Mouse (Mus musculus): Measurements from ENCODE around the gene Tenm2. TPM values are rescaled to one million over a fixed set of nuclear protein-coding genes. Genes with fewer than 3 reads are reported as not detected.
A peak's percentile ranks its signal among the peaks of the same experiment; 100 is the strongest.

The Tenm2 gene
- polyA plus RNA-seq, 1 experiment from 2014 or later: not detected

DNA sequence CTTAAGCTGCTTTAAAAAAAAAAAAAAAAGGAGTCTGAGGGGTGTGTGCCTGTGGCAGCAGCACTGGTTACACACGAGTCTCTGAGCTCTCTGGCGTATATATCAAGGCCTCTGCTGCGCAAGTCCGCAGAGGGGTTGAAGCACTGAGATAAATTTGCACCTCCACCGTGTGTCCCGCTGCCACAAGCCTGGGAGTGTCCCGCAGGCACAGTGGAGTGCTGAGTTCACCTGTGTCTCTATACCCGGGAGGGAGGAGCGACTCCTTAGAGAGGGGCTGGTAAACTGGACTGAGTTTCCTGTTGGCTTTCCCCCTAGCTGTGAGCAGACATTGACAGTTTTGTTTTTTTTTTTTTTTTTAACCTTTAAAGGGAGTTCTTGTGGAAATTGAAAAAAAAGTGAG lies 1082.8 kb downstream of the Tenm2 start:
- no peak overlapping the region for H3K4me2 ChIP-seq (ENCODE audit: low read depth, low read length)
- no peaks in the 10 kb centered on the region for H3K36me3 ChIP-seq (replicated peaks; ENCODE audit: insufficient read depth, low read length)
- no peak overlapping the region for H3K4me3 ChIP-seq (ENCODE audit: low read depth, low read length)
- WGBS (ENCODE audit: insufficient replicate concordance): 14% methylated on average over 9 of the region's 9 CpGs
- H3K9ac ChIP-seq (replicated peaks): no peak overlapping the region
- DNase-seq (no peak), ATAC-seq (no peak)
- no peaks in the 10 kb centered on the region for H3K4me1 ChIP-seq (ENCODE audit: insufficient read depth)
- no peaks in the 10 kb centered on the region for H3K9me3 ChIP-seq (ENCODE audit: low read length)
- TF ChIP-seq CTCF (IDR thresholded peaks at IDR 0.05; ENCODE audit: low read depth): no peak
- no peak for TF ChIP-seq EP300 (IDR thresholded peaks at IDR 0.05; ENCODE audit: low read depth)
- no peaks in the 10 kb centered on the region for H3K27me3 ChIP-seq (ENCODE audit: insufficient read depth, low read length)
- no peak overlapping the region for H3K27ac ChIP-seq (ENCODE audit: low read depth)

DNA sequence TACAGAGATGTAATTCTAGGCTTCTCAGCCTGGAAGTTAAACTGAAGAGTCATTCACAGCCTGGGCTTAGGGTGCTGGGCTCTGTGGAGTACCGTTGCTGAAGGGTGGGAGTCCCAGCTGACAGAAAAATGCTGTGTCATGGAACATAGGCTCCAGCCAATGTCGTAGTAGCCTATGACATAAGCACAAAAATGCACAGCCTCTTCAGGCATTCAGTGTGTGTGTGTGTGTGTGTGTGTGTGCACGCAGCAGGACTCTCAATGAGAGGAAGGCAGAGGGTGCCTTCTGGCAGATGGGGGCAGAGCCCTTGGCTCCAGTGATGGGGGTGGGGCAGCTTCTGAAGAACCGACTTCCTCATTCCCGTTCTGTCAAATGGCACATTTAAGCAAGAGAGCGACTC lies 1083.5 kb downstream of the Tenm2 start:
- DNase-seq: peak; percentile 17
- 6% methylated on average over 6 of the region's 6 CpGs for WGBS (ENCODE audit: insufficient replicate concordance)

DNA sequence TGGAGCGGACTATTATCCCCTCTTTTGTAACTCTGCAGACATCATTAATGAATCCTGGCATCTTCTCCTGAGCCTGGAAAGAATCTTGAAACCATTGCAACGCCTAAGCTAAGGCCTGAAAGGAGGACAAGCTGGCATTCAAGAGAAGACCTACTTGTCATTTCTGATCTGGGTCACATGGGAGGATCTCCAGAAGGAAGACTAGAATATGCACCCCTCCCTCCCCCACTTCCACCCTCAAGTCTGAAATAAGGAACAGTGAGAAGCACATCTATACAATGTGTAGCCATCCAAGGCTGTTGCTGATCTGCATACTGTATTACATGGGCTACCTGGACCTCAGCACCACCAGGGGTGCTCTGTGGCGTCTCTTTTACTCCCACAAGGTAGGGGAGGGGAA lies 1086.7 kb downstream of the Tenm2 start:
- no peak overlapping the region for H3K27ac ChIP-seq (ENCODE audit: low read depth)
- H3K9me3 ChIP-seq (ENCODE audit: low read length): no peaks in the 10 kb centered on the region
- no peak for ATAC-seq
- H3K27me3 ChIP-seq (ENCODE audit: insufficient read depth, low read length): no peaks in the 10 kb centered on the region
- H3K36me3 ChIP-seq (replicated peaks; ENCODE audit: insufficient read depth, low read length): no peaks in the 10 kb centered on the region
- no peaks in the 10 kb centered on the region for H3K4me1 ChIP-seq (ENCODE audit: insufficient read depth)
- no peak for DNase-seq
- WGBS (ENCODE audit: insufficient replicate concordance): 56% methylated on average over 3 of the region's 3 CpGs
- no peak overlapping the region for H3K9ac ChIP-seq (replicated peaks)
- no peak for TF ChIP-seq CTCF (IDR thresholded peaks at IDR 0.05; ENCODE audit: low read depth)
- TF ChIP-seq EP300 (IDR thresholded peaks at IDR 0.05; ENCODE audit: low read depth): no peak
- no peak overlapping the region for H3K4me2 ChIP-seq (ENCODE audit: low read depth, low read length)
- H3K4me3 ChIP-seq (ENCODE audit: low read depth, low read length): no peak overlapping the region

More for the DNA sequence above, 1083.5 kb downstream of the Tenm2 start:
- no peaks in the 10 kb centered on the region for H3K9me3 ChIP-seq (ENCODE audit: low read length)
- H3K27ac ChIP-seq (ENCODE audit: low read depth): no peak overlapping the region
- H3K9ac ChIP-seq (replicated peaks): no peak overlapping the region
- no peaks in the 10 kb centered on the region for H3K4me1 ChIP-seq (ENCODE audit: insufficient read depth)
- TF ChIP-seq CTCF (IDR thresholded peaks at IDR 0.05; ENCODE audit: low read depth) (no peak), EP300 (IDR thresholded peaks at IDR 0.05; ENCODE audit: low read depth) (no peak)
- no peaks in the 10 kb centered on the region for H3K27me3 ChIP-seq (ENCODE audit: insufficient read depth, low read length)
- no peaks in the 10 kb centered on the region for H3K36me3 ChIP-seq (replicated peaks; ENCODE audit: insufficient read depth, low read length)
- no peak overlapping the region for H3K4me2 ChIP-seq (ENCODE audit: low read depth, low read length)
- H3K4me3 ChIP-seq (ENCODE audit: low read depth, low read length): no peak overlapping the region
- ATAC-seq: no peak

DNA sequence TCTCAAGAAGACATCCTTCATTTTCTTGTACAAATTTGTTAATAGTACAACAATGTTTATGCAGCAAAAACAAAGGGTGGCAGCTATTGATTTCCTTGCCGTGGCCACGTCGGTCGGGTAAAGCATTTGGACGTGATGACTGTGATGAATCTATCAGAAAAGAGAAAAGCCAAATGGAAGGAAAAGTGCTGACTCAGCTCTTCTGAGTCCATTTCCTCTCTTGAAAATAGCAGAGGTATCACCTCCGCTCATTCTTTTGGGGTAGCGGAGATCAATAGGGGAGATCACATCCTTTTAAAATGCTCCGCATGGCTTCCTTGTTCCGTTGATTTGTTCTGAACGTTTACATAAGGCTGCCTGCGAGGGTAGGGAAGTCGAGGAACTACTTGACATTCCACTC lies 1090.7 kb downstream of the Tenm2 start:
- no peak overlapping the region for H3K4me3 ChIP-seq (ENCODE audit: low read depth, low read length)
- H3K9me3 ChIP-seq (ENCODE audit: low read length): no peaks in the 10 kb centered on the region
- H3K4me1 ChIP-seq (ENCODE audit: insufficient read depth): no peaks in the 10 kb centered on the region
- H3K4me2 ChIP-seq (ENCODE audit: low read depth, low read length): no peak overlapping the region
- 57% methylated on average over 12 of the region's 12 CpGs for WGBS (ENCODE audit: insufficient replicate concordance)
- no peaks in the 10 kb centered on the region for H3K36me3 ChIP-seq (replicated peaks; ENCODE audit: insufficient read depth, low read length)
- DNase-seq (no peak), ATAC-seq (no peak)
- H3K27ac ChIP-seq (ENCODE audit: low read depth): no peak overlapping the region
- no peaks in the 10 kb centered on the region for H3K27me3 ChIP-seq (ENCODE audit: insufficient read depth, low read length)
- TF ChIP-seq CTCF (IDR thresholded peaks at IDR 0.05; ENCODE audit: low read depth): no peak
- TF ChIP-seq EP300 (IDR thresholded peaks at IDR 0.05; ENCODE audit: low read depth): no peak
- no peak overlapping the region for H3K9ac ChIP-seq (replicated peaks)

DNA sequence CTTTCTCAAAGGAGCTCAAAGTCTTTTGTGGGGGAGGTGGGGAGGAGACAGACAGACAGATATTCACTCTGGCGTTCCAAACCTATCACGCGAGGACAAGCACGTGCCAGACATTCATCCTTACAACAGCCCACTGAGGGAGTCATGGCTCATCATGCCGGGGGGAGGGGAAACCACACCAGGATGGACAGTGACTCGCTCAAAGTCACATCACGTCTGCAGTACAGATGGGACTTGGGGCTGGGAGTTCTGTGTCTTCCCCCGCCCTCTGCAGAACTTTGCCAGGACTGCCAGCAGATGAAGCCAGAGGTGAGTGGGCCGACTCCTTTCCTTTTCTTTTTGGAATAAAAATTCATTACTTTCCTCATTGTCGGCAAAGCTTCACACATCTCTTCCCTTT lies 1095.4 kb downstream of the Tenm2 start:
- Histone ChIP-seq H3K9ac (replicated peaks) (no peak overlapping the region), H3K36me3 (replicated peaks; ENCODE audit: insufficient read depth, low read length) (no peaks in the 10 kb centered on the region), H3K27ac (ENCODE audit: low read depth) (no peak overlapping the region), H3K4me1 (ENCODE audit: insufficient read depth) (no peaks in the 10 kb centered on the region), H3K27me3 (ENCODE audit: insufficient read depth, low read length) (no peaks in the 10 kb centered on the region), H3K4me2 (ENCODE audit: low read depth, low read length) (no peak overlapping the region), H3K9me3 (ENCODE audit: low read length) (no peaks in the 10 kb centered on the region), H3K4me3 (ENCODE audit: low read depth, low read length) (no peak overlapping the region)
- 82% methylated on average over 10 of the region's 10 CpGs for WGBS (ENCODE audit: insufficient replicate concordance)
- no peak for TF ChIP-seq EP300 (IDR thresholded peaks at IDR 0.05; ENCODE audit: low read depth)
- TF ChIP-seq CTCF (IDR thresholded peaks at IDR 0.05; ENCODE audit: low read depth): no peak
- DNase-seq (no peak), ATAC-seq (no peak)

DNA sequence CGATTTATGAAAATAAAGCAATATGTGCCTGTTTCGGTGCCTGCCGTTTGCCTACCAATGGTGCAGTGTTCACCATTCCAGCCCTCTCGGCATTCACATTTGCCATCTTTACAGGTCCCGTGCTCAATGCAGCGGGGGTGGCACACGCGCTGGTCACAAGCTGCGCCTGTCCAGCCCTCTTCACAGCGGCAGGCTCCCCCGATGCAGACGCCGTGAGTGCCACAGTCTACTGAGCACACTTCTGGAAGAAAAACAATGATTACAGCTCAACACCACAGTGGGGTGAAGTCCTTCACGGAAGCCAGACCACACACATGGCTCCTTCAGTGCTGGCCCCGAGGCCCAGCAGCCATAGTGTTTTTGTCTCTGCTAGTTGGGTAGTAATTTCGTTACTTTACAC lies 1096.2 kb downstream of the Tenm2 start:
- no peak overlapping the region for H3K4me3 ChIP-seq (ENCODE audit: low read depth, low read length)
- no peaks in the 10 kb centered on the region for H3K4me1 ChIP-seq (ENCODE audit: insufficient read depth)
- TF ChIP-seq CTCF (IDR thresholded peaks at IDR 0.05; ENCODE audit: low read depth): no peak
- TF ChIP-seq EP300 (IDR thresholded peaks at IDR 0.05; ENCODE audit: low read depth): no peak
- no peaks in the 10 kb centered on the region for H3K36me3 ChIP-seq (replicated peaks; ENCODE audit: insufficient read depth, low read length)
- no peak overlapping the region for H3K4me2 ChIP-seq (ENCODE audit: low read depth, low read length)
- ATAC-seq (no peak), DNase-seq (no peak)
- WGBS (ENCODE audit: insufficient replicate concordance): 79% methylated on average over 16 of the region's 16 CpGs
- H3K27ac ChIP-seq (ENCODE audit: low read depth): no peak overlapping the region
- no peak overlapping the region for H3K9ac ChIP-seq (replicated peaks)
- H3K9me3 ChIP-seq (ENCODE audit: low read length): no peaks in the 10 kb centered on the region
- H3K27me3 ChIP-seq (ENCODE audit: insufficient read depth, low read length): no peaks in the 10 kb centered on the region

DNA sequence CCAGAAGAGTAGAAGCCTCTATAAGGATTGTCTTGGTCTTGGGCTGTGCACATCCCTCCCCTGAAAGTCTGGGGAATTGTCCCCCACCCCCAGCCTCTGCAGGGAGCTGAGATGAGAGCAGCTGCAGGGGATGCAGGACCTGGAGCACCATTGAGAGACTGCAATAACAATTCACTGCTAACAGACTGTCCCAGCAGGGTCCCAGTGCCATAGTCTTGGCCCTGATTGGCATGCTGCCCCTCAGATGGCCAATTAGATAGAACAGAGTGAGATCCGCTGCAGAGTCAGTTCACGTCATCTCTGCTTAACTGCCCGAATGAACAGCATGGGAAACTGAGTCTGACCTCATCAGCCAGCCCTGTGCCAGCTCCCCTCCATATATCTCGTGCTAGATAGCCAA lies 1097.9 kb downstream of the Tenm2 start:
- no peak for ATAC-seq
- no peak for DNase-seq
- WGBS (ENCODE audit: insufficient replicate concordance): 57% methylated on average over 4 of the region's 4 CpGs
- no peak overlapping the region for H3K9ac ChIP-seq (replicated peaks)
- TF ChIP-seq EP300 (IDR thresholded peaks at IDR 0.05; ENCODE audit: low read depth): no peak
- no peak for TF ChIP-seq CTCF (IDR thresholded peaks at IDR 0.05; ENCODE audit: low read depth)
- H3K9me3 ChIP-seq (ENCODE audit: low read length): no peaks in the 10 kb centered on the region
- no peaks in the 10 kb centered on the region for H3K4me1 ChIP-seq (ENCODE audit: insufficient read depth)
- no peaks in the 10 kb centered on the region for H3K27me3 ChIP-seq (ENCODE audit: insufficient read depth, low read length)
- no peaks in the 10 kb centered on the region for H3K36me3 ChIP-seq (replicated peaks; ENCODE audit: insufficient read depth, low read length)
- no peak overlapping the region for H3K27ac ChIP-seq (ENCODE audit: low read depth)
- H3K4me3 ChIP-seq (ENCODE audit: low read depth, low read length): no peak overlapping the region
- no peak overlapping the region for H3K4me2 ChIP-seq (ENCODE audit: low read depth, low read length)
